Mouse (Mus musculus) liver, embryonic 14.5 days (tissue): ENCODE data around the gene Exog. TPM values are rescaled to one million over a fixed set of nuclear protein-coding genes. Genes with fewer than 3 reads are reported as not detected.

Source experiments
- ATAC-seq: fragments of 200-750 bp; cut with Nextera tagmentation; 2 replicates; pipeline ENCODE4 v1.8.0; 2017; ENCODE audit warnings: moderate number of reproducible peaks, mild to moderate bottlenecking, moderate library complexity; ENCODE audit not compliant: insufficient read depth
- DNase-seq, 3 experiments: peaks; one replicate each; pipeline ENCODE4 v3.0.0-alpha.2; 2012 to 2013; ENCODE audit warnings: low read depth in 3 of 3, low spot score in 3 of 3
- H3K27ac ChIP-seq: fragments of 300-500 bp; sonication (generic); 2 replicates; pipeline ENCODE4 v1.5.1; 2014; ENCODE audit warnings: moderate library complexity, mild to moderate bottlenecking, control low read depth, inconsistent platforms
- H3K27me3 ChIP-seq: fragments of 300-500 bp; sonication (generic); 2 replicates; pipeline ENCODE4 v1.6.1; 2014; ENCODE audit warnings: mild to moderate bottlenecking, low read length, moderate library complexity; ENCODE audit not compliant: control insufficient read depth, insufficient read depth
- H3K36me3 ChIP-seq: fragments of 300-500 bp; sonication (generic); replicated peaks from 2 replicates; pipeline ENCODE4 v1.6.1; 2014; ENCODE audit warnings: low read depth; ENCODE audit not compliant: control insufficient read depth, insufficient read depth
- H3K4me1 ChIP-seq, 2 experiments: fragments of 200-500 bp in 1 of 2; fragments of 300-500 bp in 1 of 2; sonication (generic) in 1 of 2; replicated peaks; 2 replicates each; pipeline ENCODE4 v1.6.1; 2012 to 2014; ENCODE audit warnings: antibody characterized with exemption in 1 of 2, inconsistent platforms in 1 of 2, low read length in 1 of 2; ENCODE audit not compliant: control insufficient read depth in 2 of 2, insufficient read depth in 2 of 2
- H3K4me2 ChIP-seq: fragments of 300-500 bp; sonication (generic); 2 replicates; pipeline ENCODE4 v1.6.1; 2014; ENCODE audit warnings: low read depth, mild to moderate bottlenecking, control low read depth, moderate library complexity
- H3K4me3 ChIP-seq, 2 experiments: fragments of 200-500 bp in 1 of 2; fragments of 300-500 bp in 1 of 2; sonication (generic) in 1 of 2; 2 replicates each; pipeline ENCODE4 v1.5.1; 2012 to 2014; ENCODE audit warnings: low read depth in 2 of 2, low read length in 2 of 2, mild to moderate bottlenecking in 2 of 2, control low read depth in 1 of 2, inconsistent platforms in 1 of 2, moderate library complexity in 1 of 2; ENCODE audit not compliant: insufficient read depth in 1 of 2
- H3K9ac ChIP-seq: fragments of 300-500 bp; sonication (generic); replicated peaks from 2 replicates; pipeline ENCODE4 v1.6.1; 2014; ENCODE audit warnings: mild to moderate bottlenecking, control low read depth, moderate library complexity
- H3K9me3 ChIP-seq: fragments of 300-500 bp; sonication (generic); 2 replicates; pipeline ENCODE4 v1.6.1; 2016; ENCODE audit warnings: low read length, mixed read lengths; ENCODE audit not compliant: control insufficient read depth
- CTCF ChIP-seq: IDR thresholded peaks from 2 replicates; pipeline ENCODE4 v1.5.1; 2016; ENCODE audit warnings: antibody characterized with exemption, low read depth, control low read depth
- EP300 ChIP-seq: IDR thresholded peaks from 2 replicates; pipeline ENCODE4 v1.6.1; 2016; ENCODE audit warnings: antibody characterized with exemption, low read depth
- WGBS: fragments of 180-500 bp; shearing (Covaris S2); extraction: QIAGEN DNeasy Blood & Tissue Kit; methylation state at CpG from one replicate; pipeline ENCODE4 v1.1.7; 2014; ENCODE audit not compliant: insufficient replicate concordance; 5-methylcytosine and 5-hydroxymethylcytosine counted together
- polyA plus RNA-seq, 2 experiments: library from polyadenylated mRNA; depleted of rRNA in 1 of 2; stranded (reverse) in 1 of 2; unstranded in 1 of 2; fragments of >200 nt; fragmentation: Nextera tagmentation in 1 of 2; extraction: Ambion mirVana in 1 of 2; gene quantifications; 2 replicates each; pipeline versions ENCODE4 v1.2.1 to v1.2.3; 2012 to 2014

The Exog gene
- polyA plus RNA-seq (2012; rRNA removed): 1.5 and 2.4 TPM in 2 replicates
- 5.7 and 6.0 TPM in 2 replicates for polyA plus RNA-seq (2014; fragmentation: Nextera tagmentation; extraction: Ambion mirVana)

GRCm38 (mm10) chr9:119444738-119445429 lies at the start of gene Exog:
Gene Exog (plus strand): TSS chr9:119444943.
- H3K27ac ChIP-seq: no peak within 1 kb of the TSS
- peak within 1 kb of the TSS; percentile 71 for H3K9ac ChIP-seq
- no peaks in the 10 kb centered on the region for H3K27me3 ChIP-seq
- WGBS: under 1% methylated on average over 52 of the region's 52 CpGs
- H3K4me1 ChIP-seq: peaks cover 4 to 7% of the 10 kb centered on the region in 2 experiments
- H3K4me3 ChIP-seq: peak within 1 kb of the TSS; percentile 68 to 71
- DNase-seq (peak; percentile 79 to 82 (median 80)), ATAC-seq (peak; percentile 89)
- H3K9me3 ChIP-seq: no peaks in the 10 kb centered on the region
- H3K4me2 ChIP-seq: peak within 1 kb of the TSS; percentile 64
- peak; percentile 87 for TF ChIP-seq CTCF
- no peak for TF ChIP-seq EP300
- H3K36me3 ChIP-seq: peaks cover 10% of the 10 kb centered on the region

GRCm38 (mm10) chr9:119401351-119401750 lies 43.4 kb upstream of the Exog start:
- H3K4me2 ChIP-seq: peak overlapping the region; percentile 65
- H3K9ac ChIP-seq: no peak overlapping the region
- H3K9me3 ChIP-seq: no peaks in the 10 kb centered on the region
- DNase-seq (no peak), ATAC-seq (no peak; the same call in 1 of the 2 replicates)
- H3K27ac ChIP-seq: no peak overlapping the region
- TF ChIP-seq CTCF (no peak), EP300 (no peak)
- peaks cover 0 to 5% of the 10 kb centered on the region in 2 experiments; a peak in 1 of 4 replicates for H3K4me1 ChIP-seq
- H3K4me3 ChIP-seq: peak overlapping the region; percentile 53 to 67
- no peaks in the 10 kb centered on the region for H3K36me3 ChIP-seq
- 1% methylated on average over 7 of the region's 7 CpGs for WGBS
- H3K27me3 ChIP-seq: peaks cover 27% of the 10 kb centered on the region

GRCm38 (mm10) chr9:119401801-119402214 lies 42.9 kb upstream of the Exog start, which contains the start of gene Acvr2b:
Gene Acvr2b (plus strand): TSS chr9:119402118.
- DNase-seq (peak; percentile 62 to 68 (median 68)), ATAC-seq (peak; percentile 88)
- TF ChIP-seq CTCF (peak; percentile 55), EP300 (no peak)
- peaks cover 0 to 5% of the 10 kb centered on the region in 2 experiments; a peak in 1 of 4 replicates for H3K4me1 ChIP-seq
- H3K27ac ChIP-seq: no peak within 1 kb of the TSS
- H3K4me3 ChIP-seq: peak within 1 kb of the TSS; percentile 67 to 72
- H3K9ac ChIP-seq: peak within 1 kb of the TSS; percentile 46
- WGBS: 1% methylated on average over 30 of the region's 32 CpGs
- H3K4me2 ChIP-seq: peak within 1 kb of the TSS; percentile 65
- H3K9me3 ChIP-seq: no peaks in the 10 kb centered on the region
- no peaks in the 10 kb centered on the region for H3K36me3 ChIP-seq
- peaks cover 27% of the 10 kb centered on the region for H3K27me3 ChIP-seq

- DNase-seq: no peak
- Histone ChIP-seq H3K27ac (no peak overlapping the region), H3K4me2 (peak overlapping the region; percentile 65), H3K4me3 (peak overlapping the region; percentile 67 to 72), H3K9me3 (no peaks in the 10 kb centered on the region), H3K27me3 (peaks cover 27% of the 10 kb centered on the region), H3K4me1 (peaks cover 0 to 5% of the 10 kb centered on the region in 2 experiments; a peak in 1 of 4 replicates), H3K36me3 (no peaks in the 10 kb centered on the region), H3K9ac (peak overlapping the region; percentile 46)
- ATAC-seq: peak; percentile 61
- no peak for TF ChIP-seq EP300
- no peak for TF ChIP-seq CTCF
- under 1% methylated on average over 127 of the region's 127 CpGs for WGBS
These were observed 42.2 kb upstream of the Exog start for GRCm38 (mm10) chr9:119402253-119403235.
